Mouse (Mus musculus) lung, postnatal 0 days (tissue): ENCODE data around the gene Clvs2. TPM values are rescaled to one million over a fixed set of nuclear protein-coding genes. Genes with fewer than 3 reads are reported as not detected.

Experiments
- ATAC-seq: fragments of 200-750 bp; cut with Nextera tagmentation; 2 replicates; pipeline ENCODE4 v1.8.0; 2017; ENCODE audit warnings: moderate library complexity
- DNase-seq: peaks from one replicate; pipeline ENCODE4 v3.0.0-alpha.2; 2016; ENCODE audit warnings: low spot score
- H3K27ac ChIP-seq: fragments of 300-500 bp; sonication (generic); 2 replicates; pipeline ENCODE4 v1.5.1; 2014; ENCODE audit warnings: antibody characterized with exemption, mild to moderate bottlenecking, low read length, mixed read lengths
- H3K27me3 ChIP-seq: fragments of 300-500 bp; sonication (generic); replicated peaks from 2 replicates; pipeline ENCODE4 v1.6.1; 2014; ENCODE audit warnings: low read length, mixed read lengths; ENCODE audit not compliant: insufficient read depth
- H3K36me3 ChIP-seq: fragments of 300-500 bp; sonication (generic); 2 replicates; pipeline ENCODE4 v1.6.1; 2014; ENCODE audit warnings: low read length, mixed read lengths; ENCODE audit not compliant: insufficient read depth
- H3K4me1 ChIP-seq: fragments of 300-500 bp; sonication (generic); 2 replicates; pipeline ENCODE4 v1.6.1; 2014; ENCODE audit warnings: antibody characterized with exemption, low read depth, low read length, mixed read lengths; ENCODE audit not compliant: insufficient read depth
- H3K4me2 ChIP-seq: fragments of 300-500 bp; sonication (generic); replicated peaks from 2 replicates; pipeline ENCODE4 v1.6.1; 2014; ENCODE audit warnings: low read depth, mild to moderate bottlenecking, low read length, moderate library complexity, mixed read lengths
- H3K4me3 ChIP-seq: fragments of 300-500 bp; sonication (generic); 2 replicates; pipeline ENCODE4 v1.5.1; 2014; ENCODE audit warnings: low read depth, low read length
- H3K9ac ChIP-seq: fragments of 300-500 bp; sonication (generic); replicated peaks from 2 replicates; pipeline ENCODE4 v1.6.1; 2014; ENCODE audit warnings: low read depth, mild to moderate bottlenecking
- H3K9me3 ChIP-seq: fragments of 300-500 bp; sonication (generic); 2 replicates; pipeline ENCODE4 v1.6.1; 2016; ENCODE audit warnings: low read length, mixed read lengths
- CTCF ChIP-seq: IDR thresholded peaks from 2 replicates; pipeline ENCODE4 v1.5.1; 2016; ENCODE audit warnings: antibody characterized with exemption, mild to moderate bottlenecking
- EP300 ChIP-seq: IDR thresholded peaks from 2 replicates; pipeline ENCODE4 v1.6.1; 2016; ENCODE audit warnings: antibody characterized with exemption, mild to moderate bottlenecking, control low read depth
- WGBS: fragments of 180-500 bp; shearing (Covaris S2); extraction: QIAGEN DNeasy Blood & Tissue Kit; methylation state at CpG from one replicate; pipeline ENCODE4 v1.1.7; 2014; 5-methylcytosine and 5-hydroxymethylcytosine counted together
- polyA plus RNA-seq: library from polyadenylated mRNA; unstranded; fragments of >200 nt; fragmentation: Nextera tagmentation; extraction: Ambion mirVana; gene quantifications from 2 replicates; pipeline ENCODE4 v1.2.1, GENCODE M21; 2015

The Clvs2 gene
- polyA plus RNA-seq: 0.13 TPM in 1 of 2 replicates, not detected in the other

GRCm38 (mm10) chr10:33624131-33624879 is at the start of gene Clvs2:
TSS of gene Clvs2 (minus strand) at chr10:33624769.
- Histone ChIP-seq H3K9ac (no peak within 1 kb of the TSS), H3K4me1 (no peaks in the 10 kb centered on the region), H3K27me3 (no peaks in the 10 kb centered on the region), H3K27ac (no peak within 1 kb of the TSS), H3K4me2 (no peak within 1 kb of the TSS), H3K9me3 (no peaks in the 10 kb centered on the region), H3K36me3 (no peaks in the 10 kb centered on the region), H3K4me3 (no peak within 1 kb of the TSS)
- ATAC-seq (no peak), DNase-seq (no peak)
- no peak for TF ChIP-seq CTCF
- no peak for TF ChIP-seq EP300
- 2% methylated on average over 37 of the region's 37 CpGs for WGBS

- TF ChIP-seq CTCF (peak; percentile 52), EP300 (no peak)
- H3K36me3 ChIP-seq: no peaks in the 10 kb centered on the region
- no peak overlapping the region for H3K4me2 ChIP-seq
- no peak overlapping the region for H3K27ac ChIP-seq
- DNase-seq (peak; percentile 13), ATAC-seq (no peak)
- H3K27me3 ChIP-seq: no peaks in the 10 kb centered on the region
- no peaks in the 10 kb centered on the region for H3K9me3 ChIP-seq
- no peak overlapping the region for H3K9ac ChIP-seq
- H3K4me1 ChIP-seq: no peaks in the 10 kb centered on the region
- no peak overlapping the region for H3K4me3 ChIP-seq
Measured at GRCm38 (mm10) chr10:33653142-33653541, 28.6 kb upstream of the Clvs2 start.

- H3K4me2 ChIP-seq: no peak overlapping the region
- DNase-seq (no peak), ATAC-seq (no peak)
- no peaks in the 10 kb centered on the region for H3K4me1 ChIP-seq
- no peak overlapping the region for H3K27ac ChIP-seq
- TF ChIP-seq CTCF (no peak), EP300 (no peak)
- no peaks in the 10 kb centered on the region for H3K9me3 ChIP-seq
- WGBS: 26% methylated on average over 6 of the region's 6 CpGs
- no peak overlapping the region for H3K9ac ChIP-seq
- H3K27me3 ChIP-seq: no peaks in the 10 kb centered on the region
- no peak overlapping the region for H3K4me3 ChIP-seq
- no peaks in the 10 kb centered on the region for H3K36me3 ChIP-seq
Measured at GRCm38 (mm10) chr10:33623577-33623991, 985 bp downstream of the Clvs2 start.

GRCm38 (mm10) chr10:33622700-33623099 is 1.9 kb downstream of the Clvs2 start:
- TF ChIP-seq CTCF (no peak), EP300 (no peak)
- H3K9ac ChIP-seq: no peak overlapping the region
- H3K4me1 ChIP-seq: no peaks in the 10 kb centered on the region
- WGBS: 83% methylated on average over 8 of the region's 8 CpGs
- H3K27ac ChIP-seq: no peak overlapping the region
- H3K4me2 ChIP-seq: no peak overlapping the region
- H3K9me3 ChIP-seq: no peaks in the 10 kb centered on the region
- ATAC-seq (no peak), DNase-seq (no peak)
- no peaks in the 10 kb centered on the region for H3K27me3 ChIP-seq
- H3K36me3 ChIP-seq: no peaks in the 10 kb centered on the region
- no peak overlapping the region for H3K4me3 ChIP-seq

- H3K36me3 ChIP-seq: no peaks in the 10 kb centered on the region
- no peaks in the 10 kb centered on the region for H3K9me3 ChIP-seq
- no peak overlapping the region for H3K27ac ChIP-seq
- H3K4me2 ChIP-seq: no peak overlapping the region
- H3K4me1 ChIP-seq: no peaks in the 10 kb centered on the region
- H3K27me3 ChIP-seq: no peaks in the 10 kb centered on the region
- DNase-seq (no peak), ATAC-seq (no peak)
- H3K9ac ChIP-seq: no peak overlapping the region
- no peak overlapping the region for H3K4me3 ChIP-seq
- TF ChIP-seq EP300: no peak
- no peak for TF ChIP-seq CTCF
- 57% methylated on average over 2 of the region's 2 CpGs for WGBS
Measured at GRCm38 (mm10) chr10:33616207-33616606, 8.4 kb downstream of the Clvs2 start.

GRCm38 (mm10) chr10:33613197-33613596 is 11.4 kb downstream of the Clvs2 start:
- H3K9ac ChIP-seq: no peak overlapping the region
- no peaks in the 10 kb centered on the region for H3K36me3 ChIP-seq
- no peak overlapping the region for H3K4me3 ChIP-seq
- WGBS: 79% methylated on average over 1 of the region's 1 CpGs
- DNase-seq: no peak
- no peak for ATAC-seq
- no peak overlapping the region for H3K27ac ChIP-seq
- no peaks in the 10 kb centered on the region for H3K4me1 ChIP-seq
- H3K4me2 ChIP-seq: no peak overlapping the region
- no peaks in the 10 kb centered on the region for H3K27me3 ChIP-seq
- TF ChIP-seq CTCF: no peak
- no peak for TF ChIP-seq EP300
- H3K9me3 ChIP-seq: no peaks in the 10 kb centered on the region
